In the genomic region with DNA sequence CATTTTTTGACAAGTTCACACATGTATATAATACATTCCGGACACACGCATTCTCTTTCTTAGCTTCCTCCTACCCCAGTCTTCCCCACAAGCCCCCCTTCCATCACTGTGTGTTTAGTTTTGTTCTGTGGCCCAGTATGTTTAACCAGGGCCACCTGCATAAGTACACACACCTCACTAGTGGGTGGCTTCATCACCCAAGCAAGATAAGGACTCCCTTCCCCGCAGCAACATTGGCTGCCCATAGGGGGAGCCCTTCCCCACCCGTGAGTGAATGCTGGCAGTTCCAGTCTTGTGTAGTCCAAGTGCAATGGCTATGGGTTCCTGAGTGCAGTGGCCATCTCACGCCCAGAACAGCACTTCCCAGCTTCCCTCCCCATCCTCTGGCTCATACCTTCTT, we compare ENCODE assay signal across 8 mouse cellular contexts. TPM values are rescaled to one million over a fixed set of nuclear protein-coding genes. Genes with fewer than 3 reads are reported as not detected.
DNase-seq lines count a peak whose midpoint lies in the region; ATAC-seq and TF ChIP-seq lines count a peak whose summit lies in the region.

No protein-coding gene starts in this region.

- 55% methylated on average over 5 of the region's 5 CpGs for WGBS in forebrain, postnatal 0 days
- WGBS in limb, embryonic 11.5 days, result 61% methylated on average over 5 of the region's 5 CpGs

- H3K4me2 ChIP-seq in forebrain, postnatal 0 days (ENCODE audit: low read depth), result no peak overlapping the region
- no peak overlapping the region for H3K4me2 ChIP-seq in limb, embryonic 11.5 days (ENCODE audit: low read depth, severe bottlenecking)

- DNase-seq in heart, adult 18-20 months, result peak; percentile 31 to 57
- no peak for DNase-seq in heart, adult 8-10 months (ENCODE audit: low spot score)
- DNase-seq in c-Kit-positive CD71-negative TER-119-negative erythroid progenitor cells, embryonic 14.5 days (ENCODE audit: low read depth), result peak; percentile 49
- peak; percentile 71 for DNase-seq in forebrain, postnatal 0 days
- DNase-seq in limb, embryonic 11.5 days (ENCODE audit: low spot score), result peak; percentile 63
- DNase-seq in natural killer cell, adult 2 months (ENCODE audit: low spot score in 2 of 2), result peak; percentile 41 to 58
- DNase-seq in thymus, postnatal 4 days, result peak; percentile 83

- ATAC-seq in CD4-positive, CD25-positive, alpha-beta regulatory T cell, adult 4 months, result peak; percentile 90
- peak; percentile 58; the same call in 1 of the 2 replicates for ATAC-seq in forebrain, postnatal 0 days
- no peak for ATAC-seq in limb, embryonic 11.5 days (ENCODE audit: insufficient number of reproducible peaks, low FRiP score, low TSS enrichment, low read depth)

- H3K9me3 ChIP-seq in forebrain, postnatal 0 days (ENCODE audit: low read length), result no peaks in the 10 kb centered on the region
- H3K9me3 ChIP-seq in limb, embryonic 11.5 days (ENCODE audit: control insufficient read depth, low read length), result no peaks in the 10 kb centered on the region

- no peak overlapping the region for H3K27ac ChIP-seq in forebrain, postnatal 0 days (ENCODE audit: low read depth, low read length)
- no peak overlapping the region for H3K27ac ChIP-seq in limb, embryonic 11.5 days (replicated peaks; ENCODE audit: low read depth, low read length)

- H3K9ac ChIP-seq in forebrain, postnatal 0 days, result no peak overlapping the region
- no peak overlapping the region for H3K9ac ChIP-seq in limb, embryonic 11.5 days (ENCODE audit: low read length)

- peak; percentile 88 for TF ChIP-seq CTCF in forebrain, postnatal 0 days (IDR thresholded peaks at IDR 0.05; ENCODE audit: low read depth)

- no peaks in the 10 kb centered on the region for H3K27me3 ChIP-seq in forebrain, postnatal 0 days (ENCODE audit: insufficient read depth, low read length)
- no peaks in the 10 kb centered on the region for H3K27me3 ChIP-seq in limb, embryonic 11.5 days (ENCODE audit: control insufficient read depth, insufficient read depth, low read length)

- no peaks in the 10 kb centered on the region for H3K4me1 ChIP-seq in forebrain, postnatal 0 days (ENCODE audit: insufficient read depth)
- 0 out of 2 replicates have a peak, but pooled peaks cover under 1% of the 10 kb centered on the region for H3K4me1 ChIP-seq in limb, embryonic 11.5 days (ENCODE audit: control insufficient read depth, insufficient read depth, low read length)

- no peaks in the 10 kb centered on the region for H3K36me3 ChIP-seq in forebrain, postnatal 0 days (ENCODE audit: insufficient read depth)
- H3K36me3 ChIP-seq in limb, embryonic 11.5 days (ENCODE audit: control insufficient read depth, insufficient read depth, low read length), result no peaks in the 10 kb centered on the region

- no peak overlapping the region for H3K4me3 ChIP-seq in forebrain, postnatal 0 days (ENCODE audit: low read depth, low read length)
- H3K4me3 ChIP-seq in limb, embryonic 11.5 days (ENCODE audit: low read depth, low read length), result no peak overlapping the region

RNA-seq across cellular contexts. Expression of gene Gucy2e, which starts 21.5 kb away (rescaled TPM):
- total RNA-seq in heart, adult 18-20 months (2021), result 1 to 10 TPM; 1.3 to 1.5 TPM
- 1 to 10 TPM; 1.7 to 2.5 (median 2.1) TPM for total RNA-seq in heart, adult 8-10 months (2022)
- under 1 TPM in 1 of 2 experiments, not detected in 1; 0.53 TPM for polyA plus RNA-seq in CD4-positive, CD25-positive, alpha-beta regulatory T cell, adult 4 months (2017; shearing (Covaris generic))
- total RNA-seq in forebrain, postnatal 0 days (2014; rRNA removed), result 0.67 and 0.77 TPM in 2 replicates
- polyA plus RNA-seq in forebrain, postnatal 0 days (2015; fragmentation: Nextera tagmentation; extraction: Ambion mirVana), result 0.60 and 0.85 TPM in 2 replicates
- not detected in 2 replicates for polyA plus RNA-seq in limb, embryonic 11.5 days (2014; fragmentation: Nextera tagmentation; extraction: Ambion mirVana)
